Mouse (Mus musculus): ENCODE measurements around the gene Fmnl2. TPM values are rescaled to one million over a fixed set of nuclear protein-coding genes. Genes with fewer than 3 reads are reported as not detected.

The Fmnl2 gene
- polyA plus RNA-seq, 1 experiment = not detected

DNA sequence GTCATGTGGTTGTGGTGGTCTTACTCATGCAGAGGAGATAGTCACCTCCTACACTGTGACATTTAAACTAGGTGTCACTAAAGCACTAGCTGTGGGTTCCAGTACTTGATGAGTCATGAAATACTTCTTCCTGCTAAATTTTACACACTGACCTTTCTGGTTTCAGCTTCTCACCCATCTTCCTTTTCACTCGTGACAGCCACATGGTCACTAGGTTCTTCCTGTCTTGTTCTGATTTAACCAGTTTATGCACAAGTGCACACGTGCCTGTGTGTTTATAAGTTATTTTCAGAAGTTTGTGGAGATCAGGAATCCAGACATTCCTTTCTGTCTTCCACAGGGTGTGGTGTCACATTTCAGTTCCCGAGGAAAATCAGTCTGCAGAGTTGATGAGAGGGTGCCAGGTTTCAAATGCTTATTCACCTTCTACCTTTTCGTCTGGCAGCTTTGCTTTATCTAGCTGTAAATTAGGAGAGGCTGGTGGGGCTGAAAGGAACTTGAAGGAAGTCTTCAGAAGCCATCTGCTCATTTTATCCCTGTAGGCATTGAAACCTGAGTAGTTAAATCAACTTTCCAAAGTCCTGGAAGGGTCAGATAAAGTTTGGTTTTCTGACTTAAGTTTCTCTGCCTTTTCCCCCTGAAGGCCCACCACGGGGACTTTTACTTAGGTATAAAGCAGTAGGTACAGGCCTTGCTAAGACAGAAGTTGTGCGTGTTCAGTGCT lies 80.9 kb downstream of the Fmnl2 start:
- WGBS = 64% methylated on average over 6 of the region's 6 CpGs
- TF ChIP-seq CTCF (IDR thresholded peaks at IDR 0.05; ENCODE audit: insufficient read depth, low read depth, low read length) = no peak
- no peak for TF ChIP-seq POLR2A (IDR thresholded peaks at IDR 0.05; ENCODE audit: insufficient read depth, low read depth, low read length)
- Histone ChIP-seq H3K4me1 (ENCODE audit: control insufficient read depth, insufficient read depth, low read length) (no peaks in the 10 kb centered on the region), H3K27ac (ENCODE audit: insufficient read depth, low read depth, low read length) (no peak overlapping the region), H3K4me3 (ENCODE audit: insufficient read depth, low read depth, low read length) (no peak overlapping the region)

DNA sequence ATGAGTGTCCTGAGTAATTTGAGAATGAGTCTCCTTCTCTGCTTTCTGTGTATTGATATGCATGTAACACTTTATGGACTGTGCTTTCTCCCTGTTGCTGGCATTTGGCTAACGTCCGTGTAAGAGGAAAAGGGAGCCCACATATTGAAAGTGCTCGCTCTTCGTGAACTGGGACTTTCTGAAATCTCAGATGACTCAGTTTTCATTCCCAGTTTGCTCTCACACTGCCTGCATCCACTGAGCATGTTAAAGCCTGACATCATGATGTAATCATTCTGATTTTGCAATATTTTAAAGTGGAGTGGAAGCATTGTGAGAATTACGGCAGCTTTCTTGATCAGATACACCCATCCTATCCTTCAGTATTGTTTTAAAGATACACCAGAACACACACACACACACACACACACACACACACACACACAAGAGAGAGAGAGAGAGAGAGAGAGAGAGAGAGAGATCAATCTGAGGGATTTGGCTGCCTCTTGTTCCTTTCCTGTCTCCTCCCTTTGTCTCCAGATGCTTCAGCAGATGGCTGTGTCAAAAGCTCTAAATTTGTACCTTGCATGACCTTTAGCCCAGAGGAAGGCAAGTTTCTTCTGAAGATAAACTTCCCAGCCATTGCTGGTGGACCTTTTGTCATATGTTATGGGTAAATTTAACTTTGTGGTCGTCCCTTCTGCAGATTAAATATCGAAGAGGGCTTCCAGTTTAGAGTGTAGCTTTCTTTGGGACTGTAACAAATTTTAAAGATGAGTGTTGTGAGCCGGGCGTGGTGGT lies 86.2 kb downstream of the Fmnl2 start:
- no peak for TF ChIP-seq CTCF (IDR thresholded peaks at IDR 0.05; ENCODE audit: insufficient read depth, low read depth, low read length)
- no peak for TF ChIP-seq POLR2A (IDR thresholded peaks at IDR 0.05; ENCODE audit: insufficient read depth, low read depth, low read length)
- Histone ChIP-seq H3K4me3 (ENCODE audit: insufficient read depth, low read depth, low read length) (no peak overlapping the region), H3K27ac (ENCODE audit: insufficient read depth, low read depth, low read length) (no peak overlapping the region), H3K4me1 (ENCODE audit: control insufficient read depth, insufficient read depth, low read length) (peaks cover 4% of the 10 kb centered on the region; the same call in 1 of the 2 replicates)
- 71% methylated on average over 9 of the region's 9 CpGs for WGBS

DNA sequence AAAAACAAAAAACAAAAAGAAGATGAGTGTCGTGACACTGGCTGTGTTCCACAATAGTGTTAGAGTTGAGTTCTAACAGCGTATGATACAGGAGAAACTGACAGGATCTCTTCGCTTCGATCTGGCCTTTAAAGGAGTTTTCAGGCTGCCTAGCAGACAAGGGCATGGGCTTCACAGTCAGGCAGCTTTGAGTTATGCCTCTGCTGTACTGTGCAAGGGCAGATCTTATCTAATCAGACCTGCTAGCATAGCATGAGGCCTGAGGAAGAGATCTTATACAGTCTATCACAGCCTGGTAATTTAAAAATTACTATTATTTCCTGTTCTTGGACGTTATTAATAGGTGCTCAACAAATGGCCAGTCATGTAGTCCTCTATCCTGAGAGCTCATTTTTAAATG lies 86.9 kb downstream of the Fmnl2 start:
- WGBS = 91% methylated on average over 5 of the region's 5 CpGs
- Histone ChIP-seq H3K27ac (ENCODE audit: insufficient read depth, low read depth, low read length) (no peak overlapping the region), H3K4me1 (ENCODE audit: control insufficient read depth, insufficient read depth, low read length) (peaks cover 4% of the 10 kb centered on the region; the same call in 1 of the 2 replicates), H3K4me3 (ENCODE audit: insufficient read depth, low read depth, low read length) (no peak overlapping the region)
- TF ChIP-seq CTCF (IDR thresholded peaks at IDR 0.05; ENCODE audit: insufficient read depth, low read depth, low read length) (no peak), POLR2A (IDR thresholded peaks at IDR 0.05; ENCODE audit: insufficient read depth, low read depth, low read length) (no peak)

DNA sequence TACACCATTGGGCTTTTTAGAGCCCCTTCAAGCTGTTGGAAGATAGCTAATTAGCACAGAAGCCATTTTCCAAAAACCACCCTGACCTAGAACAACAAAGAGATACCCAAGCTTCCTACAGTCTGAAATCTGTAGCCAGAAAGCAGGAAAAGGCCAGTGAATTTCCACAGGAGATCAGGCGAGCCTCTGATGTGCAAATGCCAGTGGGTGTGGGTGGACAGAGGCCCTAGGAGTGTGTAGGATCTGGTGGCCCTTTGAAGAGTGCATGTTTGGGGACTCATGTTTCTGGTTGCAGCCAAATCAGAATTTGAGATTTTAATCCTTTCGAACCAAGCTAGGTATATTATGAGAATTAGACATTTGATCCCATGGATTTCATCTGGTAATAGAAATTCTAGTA lies 88.4 kb downstream of the Fmnl2 start:
- Histone ChIP-seq H3K4me3 (ENCODE audit: insufficient read depth, low read depth, low read length) (no peak overlapping the region), H3K4me1 (ENCODE audit: control insufficient read depth, insufficient read depth, low read length) (peaks cover 4% of the 10 kb centered on the region; the same call in 1 of the 2 replicates), H3K27ac (ENCODE audit: insufficient read depth, low read depth, low read length) (no peak overlapping the region)
- WGBS = 80% methylated on average over 2 of the region's 2 CpGs
- no peak for TF ChIP-seq POLR2A (IDR thresholded peaks at IDR 0.05; ENCODE audit: insufficient read depth, low read depth, low read length)
- TF ChIP-seq CTCF (IDR thresholded peaks at IDR 0.05; ENCODE audit: insufficient read depth, low read depth, low read length) = no peak

DNA sequence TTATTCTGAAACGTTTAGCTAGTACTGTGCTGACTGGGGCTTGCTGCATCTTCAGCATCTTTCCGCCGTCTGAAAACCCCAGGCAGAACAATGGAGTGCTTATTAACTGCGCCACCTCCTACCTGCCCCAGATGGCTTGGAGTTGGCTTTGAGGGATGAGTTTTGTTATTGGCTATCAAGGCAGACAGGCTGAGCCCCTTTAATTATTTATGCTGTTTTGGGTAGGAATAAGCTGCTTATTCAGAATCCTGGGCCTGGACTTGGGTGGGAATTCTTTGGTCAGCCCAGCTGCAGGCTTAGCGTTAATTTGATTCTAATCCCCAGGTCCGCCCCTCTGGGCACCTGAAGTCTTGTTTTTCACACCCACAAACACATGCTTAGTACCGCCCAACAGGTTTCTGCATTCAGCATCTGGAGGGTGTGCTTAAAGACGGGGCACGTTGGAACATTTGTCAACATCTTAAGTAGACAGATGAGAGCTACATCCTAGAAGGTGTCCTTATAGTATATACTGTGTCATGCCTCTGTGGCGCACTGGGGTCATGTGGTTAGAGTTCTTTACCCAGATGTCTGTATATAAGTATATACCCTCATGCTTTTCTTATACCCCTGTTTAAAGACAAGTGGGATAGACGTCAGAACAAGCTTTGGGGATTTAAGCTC lies 89.0 kb downstream of the Fmnl2 start:
- Histone ChIP-seq H3K4me3 (ENCODE audit: insufficient read depth, low read depth, low read length) (no peak overlapping the region), H3K27ac (ENCODE audit: insufficient read depth, low read depth, low read length) (no peak overlapping the region), H3K4me1 (ENCODE audit: control insufficient read depth, insufficient read depth, low read length) (peaks cover 4% of the 10 kb centered on the region; the same call in 1 of the 2 replicates)
- no peak for TF ChIP-seq POLR2A (IDR thresholded peaks at IDR 0.05; ENCODE audit: insufficient read depth, low read depth, low read length)
- TF ChIP-seq CTCF (IDR thresholded peaks at IDR 0.05; ENCODE audit: insufficient read depth, low read depth, low read length) = no peak
- WGBS = 79% methylated on average over 11 of the region's 11 CpGs

DNA sequence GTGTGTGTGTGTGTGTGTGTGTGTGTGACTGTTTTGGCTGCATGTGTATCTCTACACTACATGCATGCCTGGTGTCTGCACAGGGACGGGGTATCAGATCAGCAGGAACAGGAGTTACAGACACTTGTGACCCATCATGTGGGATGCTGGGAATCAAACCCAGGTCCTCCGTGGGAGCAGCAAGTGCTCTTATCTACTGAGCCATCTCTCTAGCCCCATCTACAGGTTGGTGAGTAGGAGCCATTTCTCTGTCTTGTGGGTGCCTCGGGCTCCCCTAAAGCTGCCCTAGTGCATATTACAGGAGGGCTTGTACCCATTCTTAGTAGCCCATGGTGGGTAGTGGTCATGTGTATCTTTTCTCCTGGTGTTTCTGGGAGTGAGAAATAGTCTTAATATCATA lies 90.7 kb downstream of the Fmnl2 start:
- WGBS = 97% methylated on average over 3 of the region's 3 CpGs

DNA sequence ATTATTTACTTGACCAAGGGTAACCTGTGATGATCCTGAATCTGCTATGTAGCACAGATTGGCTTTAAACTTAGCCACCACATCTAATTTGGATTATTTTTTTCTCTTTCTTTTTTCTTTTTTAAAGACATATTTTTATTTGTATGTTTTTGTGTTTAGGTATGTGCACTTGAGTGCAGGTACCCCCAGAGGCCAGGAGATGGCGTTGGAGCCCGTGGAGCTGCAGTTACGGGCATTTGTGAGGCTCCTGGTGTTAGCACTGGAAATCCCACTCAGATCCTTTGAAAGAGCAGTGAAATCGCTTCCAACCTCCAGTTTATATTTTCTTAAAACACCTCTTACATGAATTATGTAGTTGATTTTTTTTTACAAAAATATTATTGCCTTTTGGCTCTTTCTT lies 91.9 kb downstream of the Fmnl2 start:
- Histone ChIP-seq H3K4me1 (ENCODE audit: control insufficient read depth, insufficient read depth, low read length) (peaks cover 4% of the 10 kb centered on the region; the same call in 1 of the 2 replicates), H3K4me3 (ENCODE audit: insufficient read depth, low read depth, low read length) (no peak overlapping the region), H3K27ac (ENCODE audit: insufficient read depth, low read depth, low read length) (no peak overlapping the region)
- 92% methylated on average over 4 of the region's 4 CpGs for WGBS
- TF ChIP-seq CTCF (IDR thresholded peaks at IDR 0.05; ENCODE audit: insufficient read depth, low read depth, low read length) (no peak), POLR2A (IDR thresholded peaks at IDR 0.05; ENCODE audit: insufficient read depth, low read depth, low read length) (no peak)

More for the DNA sequence above, 90.7 kb downstream of the Fmnl2 start:
- Histone ChIP-seq H3K4me1 (ENCODE audit: control insufficient read depth, insufficient read depth, low read length) (peaks cover 4% of the 10 kb centered on the region; the same call in 1 of the 2 replicates), H3K4me3 (ENCODE audit: insufficient read depth, low read depth, low read length) (no peak overlapping the region), H3K27ac (ENCODE audit: insufficient read depth, low read depth, low read length) (no peak overlapping the region)
- TF ChIP-seq CTCF (IDR thresholded peaks at IDR 0.05; ENCODE audit: insufficient read depth, low read depth, low read length) (no peak), POLR2A (IDR thresholded peaks at IDR 0.05; ENCODE audit: insufficient read depth, low read depth, low read length) (no peak)

DNA sequence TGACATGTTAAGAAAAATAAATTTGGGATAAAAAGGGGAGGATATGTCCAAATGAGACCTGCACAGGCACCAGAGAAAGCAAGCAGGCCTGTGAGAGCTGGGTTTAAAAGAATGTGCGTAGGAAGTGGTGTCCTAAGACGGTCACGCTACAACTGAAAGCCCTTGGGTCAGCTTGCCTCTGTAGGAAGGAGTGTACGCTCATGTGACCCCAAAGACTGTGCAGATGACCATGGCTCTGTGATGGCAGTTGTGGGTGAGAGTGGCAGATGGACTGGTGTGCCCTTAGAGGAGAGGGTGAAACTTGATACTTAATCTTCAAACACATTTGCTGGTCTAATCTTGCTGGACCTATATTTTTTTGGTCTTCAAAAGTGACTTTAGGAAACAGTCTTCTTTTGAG lies 92.6 kb downstream of the Fmnl2 start:
- Histone ChIP-seq H3K4me1 (ENCODE audit: control insufficient read depth, insufficient read depth, low read length) (peaks cover 7% of the 10 kb centered on the region; the same call in 1 of the 2 replicates), H3K27ac (ENCODE audit: insufficient read depth, low read depth, low read length) (no peak overlapping the region), H3K4me3 (ENCODE audit: insufficient read depth, low read depth, low read length) (no peak overlapping the region)
- TF ChIP-seq CTCF (IDR thresholded peaks at IDR 0.05; ENCODE audit: insufficient read depth, low read depth, low read length) = no peak
- WGBS = 97% methylated on average over 4 of the region's 4 CpGs
